Mouse (Mus musculus) kidney, adult 11 months (tissue): ENCODE measurements around the gene Camkk2.

Experiments used
- DNase-seq: peaks from one replicate; pipeline ENCODE4 v3.0.0; 2022

Camkk2 gene

DNA sequence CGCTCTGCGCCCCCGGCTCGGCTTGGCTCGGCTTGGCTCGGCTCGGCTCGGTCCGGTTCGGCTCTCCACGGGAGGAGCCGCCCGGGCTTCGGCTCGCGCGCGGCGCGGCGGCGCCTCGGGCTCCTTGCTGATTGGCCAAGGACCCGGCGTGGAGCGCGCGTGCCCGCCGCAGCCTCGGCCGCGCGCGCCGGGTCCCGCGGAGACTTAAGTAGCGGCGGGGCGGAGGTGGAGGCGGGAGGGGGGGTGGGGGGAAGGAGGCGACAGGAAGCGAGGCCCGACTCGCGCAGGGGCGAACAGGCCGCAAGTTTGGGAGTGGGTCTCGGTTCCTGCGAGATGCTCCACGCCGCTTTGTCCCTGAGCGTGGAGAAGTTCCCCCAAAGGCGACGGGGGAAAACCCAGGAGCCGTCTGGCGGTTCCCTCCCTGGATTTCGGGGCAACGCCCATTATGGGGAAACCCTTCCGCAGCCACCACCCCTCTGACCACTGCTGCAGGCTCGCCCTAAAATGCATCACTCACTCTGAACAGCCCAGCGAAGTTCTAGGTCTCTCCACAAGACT, at the start of gene Camkk2:
Camkk2 (minus strand) TSS at position 133 of the 558 bp plus-strand sequence.
- peak; percentile 80 for DNase-seq

DNA sequence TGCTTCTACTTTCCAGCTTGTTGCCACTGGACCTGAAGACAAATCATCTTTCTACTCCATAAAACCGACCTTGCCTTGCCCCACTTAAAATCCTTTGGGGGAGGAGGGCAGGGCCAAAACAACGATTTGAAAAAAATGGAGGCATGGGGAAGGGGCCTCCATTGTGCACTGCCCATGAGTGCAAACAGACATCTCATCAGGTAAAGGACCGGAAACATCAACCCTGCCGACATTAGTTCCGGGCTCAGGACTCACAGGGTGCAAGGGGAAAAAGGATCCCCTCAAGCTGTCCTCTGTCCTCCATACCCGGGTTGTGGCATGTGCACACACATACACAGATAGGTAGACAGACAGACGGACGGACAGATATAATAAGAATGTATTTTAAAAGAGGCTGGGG, 45.9 kb upstream of the Camkk2 start:
- DNase-seq, result no peak

DNA sequence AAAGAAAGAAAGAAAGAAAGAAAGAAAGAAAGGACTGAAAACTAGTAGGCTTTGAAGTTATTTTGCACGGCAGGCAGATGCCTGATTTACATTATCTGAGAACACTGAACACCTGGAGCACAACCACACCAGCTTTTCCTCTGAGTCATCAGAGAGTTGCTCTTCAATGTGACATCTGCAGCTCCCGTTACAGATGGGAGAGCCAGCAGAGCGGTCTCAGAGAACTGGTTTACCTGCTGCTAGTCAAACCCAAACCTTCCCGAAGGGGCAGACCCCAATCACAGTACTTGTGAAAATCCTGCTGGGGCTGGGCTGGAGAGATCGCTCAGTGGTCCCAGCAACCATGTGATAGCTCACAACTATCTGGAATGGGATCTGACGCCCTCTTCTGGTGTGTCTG, 45.2 kb upstream of the Camkk2 start:
- no peak for DNase-seq

GRCm38 (mm10) chr5:122823976-122824375, 44.8 kb upstream of the Camkk2 start:
- DNase-seq, result no peak

DNA sequence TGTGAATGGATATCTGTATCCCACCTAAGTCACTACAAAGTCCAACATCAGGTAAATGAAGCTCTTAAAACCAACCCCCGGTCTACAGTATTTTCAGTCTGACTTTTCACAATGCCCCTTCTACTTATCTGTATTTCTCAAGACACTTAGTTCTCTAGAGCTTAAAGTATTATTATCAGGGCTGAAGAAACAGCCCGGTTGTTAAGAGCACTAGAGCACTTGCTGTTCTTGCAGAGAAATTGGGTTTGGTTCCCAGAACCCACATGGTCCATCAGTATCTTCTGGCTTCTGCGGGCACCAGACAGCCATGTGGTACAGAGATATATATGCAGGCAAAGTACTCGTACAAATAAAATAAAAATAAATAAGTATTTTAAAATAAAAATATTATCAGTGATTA, 43.2 kb upstream of the Camkk2 start:
- DNase-seq, result no peak

GRCm38 (mm10) chr5:122821524-122821885, 42.3 kb upstream of the Camkk2 start:
- no peak for DNase-seq

GRCm38 (mm10) chr5:122820777-122821523, 41.7 kb upstream of the Camkk2 start, which contains the start of gene Anapc5:
Anapc5 (minus strand) TSS chr5:122821339.
- peak; percentile 94 for DNase-seq

DNA sequence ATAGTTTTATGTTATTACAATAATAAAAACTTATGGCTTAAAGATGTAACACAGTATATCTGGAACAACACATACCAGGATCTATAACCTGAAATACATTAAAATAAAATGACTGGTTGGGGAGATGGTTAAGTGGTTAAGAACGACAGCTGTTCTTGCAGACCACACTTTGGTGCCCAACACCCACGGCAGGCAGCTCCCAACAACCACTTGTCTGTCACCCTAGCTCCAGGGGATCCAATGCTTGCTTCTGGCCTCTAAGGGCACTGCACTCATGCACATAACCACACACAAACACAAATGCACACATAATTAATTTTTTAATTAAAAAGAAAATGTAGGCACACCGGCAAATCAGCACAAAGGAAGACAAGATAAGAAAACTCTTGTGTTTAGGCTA, 33.5 kb upstream of the Camkk2 start:
- DNase-seq, result no peak

- peak; percentile 49 for DNase-seq
Observed at GRCm38 (mm10) chr5:122811364-122812079, 32.3 kb upstream of the Camkk2 start.

- no peak for DNase-seq
Observed at GRCm38 (mm10) chr5:122805503-122805902, 26.3 kb upstream of the Camkk2 start.

DNA sequence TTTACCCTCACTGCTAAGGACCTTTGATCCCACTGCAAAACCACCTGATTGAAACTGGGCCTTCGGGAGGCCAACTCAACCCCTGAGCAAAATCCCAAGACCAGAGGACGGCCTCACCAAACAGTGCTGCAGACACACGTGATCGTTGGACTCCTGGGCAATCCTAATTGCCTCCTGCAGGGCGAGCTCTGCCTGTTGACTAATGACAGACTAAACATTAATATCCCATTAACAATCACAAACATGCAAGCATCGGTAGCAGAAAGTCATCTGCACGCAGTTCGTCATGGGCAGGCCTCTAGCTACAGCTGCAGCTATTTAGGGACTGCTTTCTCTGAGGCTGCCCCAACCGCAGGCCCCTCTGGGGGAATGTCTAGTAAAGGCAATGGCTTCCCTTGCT, 23.5 kb upstream of the Camkk2 start:
- peak; percentile 86 for DNase-seq

GRCm38 (mm10) chr5:122801684-122802083, 22.5 kb upstream of the Camkk2 start:
- no peak for DNase-seq

DNA sequence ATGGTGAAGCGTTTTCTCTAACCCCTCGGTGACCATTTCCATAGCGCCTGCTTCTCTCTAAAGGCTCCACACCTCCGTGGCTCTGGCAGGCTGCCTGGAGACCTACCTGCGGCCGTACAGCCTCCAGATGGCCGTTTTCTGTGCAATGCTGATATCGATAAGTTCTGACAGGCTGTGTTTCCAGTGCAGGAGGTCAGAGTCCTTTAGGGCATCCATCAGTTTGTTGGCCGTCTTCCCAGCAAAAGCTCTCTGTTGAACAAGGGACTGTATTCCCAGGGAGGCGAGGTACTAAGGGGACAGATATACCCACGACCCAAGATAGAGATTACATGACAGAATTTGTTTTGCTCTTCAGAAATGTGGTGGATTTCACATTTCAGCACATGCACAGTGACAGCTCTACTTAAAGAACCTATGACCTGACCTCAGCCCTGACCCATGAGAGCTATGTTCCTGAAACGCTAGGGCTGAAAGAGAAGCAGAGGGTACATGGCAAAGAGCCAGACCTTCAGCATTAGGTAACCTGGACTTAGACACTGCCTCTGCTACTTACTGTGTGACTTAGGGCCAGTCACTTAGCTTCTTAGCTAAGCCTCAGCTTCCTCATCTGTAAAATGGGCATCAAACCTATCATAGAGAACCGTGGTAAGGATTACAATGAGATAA, 21.3 kb upstream of the Camkk2 start:
- peak; percentile 74 for DNase-seq

GRCm38 (mm10) chr5:122799379-122800344, 20.5 kb upstream of the Camkk2 start:
- peak; percentile 75 for DNase-seq

DNA sequence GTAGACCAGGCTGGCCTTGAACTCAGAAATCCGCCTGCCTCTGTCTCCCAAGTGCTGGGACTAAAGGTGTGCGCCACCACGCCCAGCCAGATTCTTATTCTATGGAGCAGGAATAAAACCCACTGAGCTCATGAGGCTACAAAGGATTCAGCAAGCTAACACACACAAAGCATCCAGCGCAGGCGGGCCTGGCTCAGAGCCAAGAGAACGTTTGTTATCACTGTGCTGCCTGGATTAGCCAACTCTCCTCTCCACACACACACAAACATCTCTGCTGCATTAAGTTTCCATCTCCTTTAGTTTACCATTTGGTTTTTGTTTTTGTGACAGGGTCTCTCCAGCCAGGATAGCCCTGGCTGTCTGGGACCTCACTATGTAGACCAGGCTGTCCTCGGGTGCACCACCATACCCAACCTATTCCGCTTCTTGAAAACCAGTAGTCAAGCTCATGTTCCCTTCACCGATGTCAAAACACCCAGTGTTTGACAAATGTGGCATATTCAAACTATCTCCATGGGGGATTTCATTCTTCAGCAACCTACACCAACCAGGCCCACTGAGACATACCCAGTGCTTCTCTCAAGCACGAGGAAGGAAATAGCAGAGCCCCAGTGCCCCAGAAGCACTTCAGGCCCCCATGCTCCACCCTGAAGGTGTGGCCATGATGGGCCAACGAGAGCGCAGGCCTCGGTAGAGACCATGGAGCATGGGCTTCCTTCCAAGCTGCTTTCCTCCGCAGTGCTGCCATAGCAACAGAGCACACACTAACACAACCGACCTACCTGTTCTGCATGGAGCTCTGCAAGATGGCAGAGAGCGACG, 19.6 kb upstream of the Camkk2 start:
- DNase-seq, result peak; percentile 51

GRCm38 (mm10) chr5:122797866-122798265, 18.7 kb upstream of the Camkk2 start:
- DNase-seq, result no peak

GRCm38 (mm10) chr5:122788696-122789095, 9.5 kb upstream of the Camkk2 start:
- no peak for DNase-seq

DNA sequence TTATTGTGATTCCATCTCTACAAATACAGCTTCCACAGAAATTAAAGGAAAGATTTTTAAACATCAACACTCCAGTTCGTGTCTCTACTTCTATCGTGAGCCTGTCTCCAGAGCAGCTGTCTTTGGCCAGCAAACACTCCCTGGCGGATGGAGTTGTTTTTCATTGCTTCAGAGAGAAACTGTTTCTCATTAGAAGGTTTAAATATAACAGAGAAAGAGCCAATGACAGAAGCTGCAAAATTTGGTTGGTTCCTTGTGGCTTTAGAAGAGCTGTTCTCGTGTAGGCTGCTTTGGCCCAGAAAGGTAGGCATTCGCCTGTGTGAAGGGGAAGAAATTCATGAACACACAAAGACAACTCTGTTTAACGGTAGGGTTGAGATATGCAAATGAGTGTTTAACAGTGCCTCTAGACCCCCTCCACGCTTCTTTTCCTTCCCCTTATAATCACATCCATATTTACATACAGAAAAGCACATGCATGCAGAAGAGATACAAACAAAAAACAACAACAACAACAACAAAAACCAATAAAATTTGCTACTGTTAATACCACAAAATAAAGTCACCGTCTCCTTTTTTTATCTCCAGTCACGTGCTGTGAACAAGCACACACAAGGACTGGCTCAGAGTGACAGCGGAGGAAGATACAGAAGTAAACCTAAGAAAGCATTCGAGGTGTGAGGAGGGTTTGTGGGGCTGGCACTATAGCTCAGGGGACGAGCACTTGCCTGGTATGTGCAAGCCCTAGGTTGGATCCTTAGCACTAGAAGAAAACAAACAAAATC, 7.0 kb upstream of the Camkk2 start:
- DNase-seq, result no peak

DNA sequence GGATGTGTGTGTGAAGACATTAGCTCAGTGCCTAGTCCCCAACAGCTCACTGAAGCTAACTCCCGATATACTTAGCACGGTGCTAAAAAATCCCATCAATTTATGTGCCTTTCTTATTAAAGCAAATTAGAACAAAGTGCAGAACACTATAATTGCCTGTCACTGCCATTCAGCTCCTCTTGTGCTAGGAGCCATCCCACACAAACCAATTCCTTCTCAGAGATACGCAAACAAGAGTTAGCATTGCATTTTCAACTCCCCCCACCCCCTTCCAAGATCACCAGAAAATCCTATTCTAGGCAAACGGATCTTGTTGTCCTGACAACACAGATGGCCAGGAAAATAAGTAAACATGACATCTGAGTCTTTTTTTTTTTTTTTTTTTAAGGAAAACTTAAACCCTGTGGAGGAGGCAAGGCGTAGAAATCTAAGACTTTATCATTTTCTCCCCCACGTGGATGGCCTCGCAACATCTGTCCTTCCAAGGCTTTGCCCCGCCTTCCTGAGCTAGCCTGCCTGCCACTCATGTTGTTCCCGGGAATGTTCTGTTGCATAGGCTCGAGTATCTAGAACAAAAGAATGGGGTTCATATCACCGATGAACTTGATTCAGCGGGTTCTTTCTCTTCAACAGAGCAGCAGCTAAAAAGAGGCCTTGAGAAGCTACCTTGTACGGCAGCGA, 4.7 kb upstream of the Camkk2 start:
- no peak for DNase-seq

- no peak for DNase-seq
Observed at GRCm38 (mm10) chr5:122782066-122782465, 2.9 kb upstream of the Camkk2 start.
